Mouse (Mus musculus) small intestine, adult 2 months (tissue): ENCODE results near the gene Tas2r135. TPM values are rescaled to one million over a fixed set of nuclear protein-coding genes. Genes with fewer than 3 reads are reported as not detected.

ENCODE experiments used
- H3K27ac ChIP-seq: fragments of 200-500 bp; 2 replicates; pipeline ENCODE4 v1.5.1; 2012; ENCODE audit warnings: low read depth, low read length, control low read depth, inconsistent platforms; ENCODE audit not compliant: insufficient read depth
- H3K27me3 ChIP-seq: fragments of 200-500 bp; 2 replicates; pipeline ENCODE4 v1.6.1; 2012; ENCODE audit warnings: mild to moderate bottlenecking, moderate library complexity, low read length, inconsistent platforms; ENCODE audit not compliant: control insufficient read depth, insufficient read depth
- H3K36me3 ChIP-seq: fragments of 200-500 bp; 2 replicates; pipeline ENCODE4 v1.6.1; 2012; ENCODE audit warnings: mild to moderate bottlenecking, low read length, control low read depth, inconsistent platforms; ENCODE audit not compliant: control insufficient read depth, insufficient read depth
- H3K4me1 ChIP-seq: fragments of 200-500 bp; 2 replicates; pipeline ENCODE4 v1.6.1; 2012; ENCODE audit warnings: low read length, inconsistent platforms, mixed read lengths; ENCODE audit not compliant: control insufficient read depth, insufficient read depth, insufficient read length
- H3K4me3 ChIP-seq: fragments of 200-500 bp; 2 replicates; pipeline ENCODE4 v1.5.1; 2012; ENCODE audit warnings: low read depth, mild to moderate bottlenecking, control low read depth, inconsistent platforms, low read length, moderate library complexity
- CTCF ChIP-seq: fragments of 200-500 bp; IDR thresholded peaks from 2 replicates; pipeline ENCODE4 v1.5.1; 2012; ENCODE audit warnings: low read depth, mild to moderate bottlenecking, control low read depth, inconsistent platforms, low read length, moderate library complexity, mixed read lengths; ENCODE audit not compliant: insufficient replicate concordance, insufficient read length; ENCODE audit errors: extremely low read depth
- POLR2A ChIP-seq: fragments of 200-500 bp; IDR thresholded peaks from 2 replicates; pipeline ENCODE4 v1.6.1; 2012; ENCODE audit warnings: low read depth, mild to moderate bottlenecking, control low read depth, inconsistent platforms, low read length, moderate library complexity
- WGBS: fragments of 180-500 bp; shearing (Covaris S2); methylation state at CpG from one replicate; pipeline ENCODE4 v1.1.7; 2018; 5-methylcytosine and 5-hydroxymethylcytosine counted together
- polyA plus RNA-seq: library from polyadenylated mRNA; depleted of rRNA; stranded (reverse); fragments of >200 nt; gene quantifications from 2 replicates; pipeline ENCODE4 v1.2.3, GENCODE M21; 2012

Tas2r135 gene
- polyA plus RNA-seq, 1 experiment = not detected

DNA sequence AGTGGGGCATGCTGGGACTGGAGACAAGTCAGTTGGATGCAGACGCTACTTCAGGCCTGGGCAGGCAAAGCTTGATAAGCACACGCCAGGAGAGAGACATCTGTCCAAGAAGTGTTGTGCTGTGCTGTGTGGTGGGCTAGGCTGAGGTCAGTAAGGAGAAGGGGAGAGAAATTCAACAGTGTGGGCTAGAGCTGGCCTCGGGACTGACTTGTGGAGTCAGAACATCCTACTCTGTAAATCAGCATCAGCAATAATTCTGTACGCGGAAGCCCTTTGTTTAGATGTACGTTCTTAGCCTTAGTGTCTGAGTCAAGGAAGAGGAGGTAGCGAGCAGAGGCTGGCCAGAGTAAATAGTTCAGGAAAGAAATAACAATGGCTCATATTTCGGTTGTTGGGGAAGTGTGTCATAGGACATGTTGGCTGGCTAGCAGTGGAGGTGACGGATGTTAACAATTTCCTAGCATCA lies 23.3 kb upstream of the Tas2r135 start:
- TF ChIP-seq CTCF = no peak
- TF ChIP-seq POLR2A = no peak
- 56% methylated on average over 9 of the region's 9 CpGs for WGBS
- no peaks in the 10 kb centered on the region for H3K27me3 ChIP-seq
- no peaks in the 10 kb centered on the region for H3K4me1 ChIP-seq
- no peaks in the 10 kb centered on the region for H3K36me3 ChIP-seq
- peak overlapping the region; percentile 26; the same call in 1 of the 2 replicates for H3K27ac ChIP-seq
- H3K4me3 ChIP-seq = no peak overlapping the region

DNA sequence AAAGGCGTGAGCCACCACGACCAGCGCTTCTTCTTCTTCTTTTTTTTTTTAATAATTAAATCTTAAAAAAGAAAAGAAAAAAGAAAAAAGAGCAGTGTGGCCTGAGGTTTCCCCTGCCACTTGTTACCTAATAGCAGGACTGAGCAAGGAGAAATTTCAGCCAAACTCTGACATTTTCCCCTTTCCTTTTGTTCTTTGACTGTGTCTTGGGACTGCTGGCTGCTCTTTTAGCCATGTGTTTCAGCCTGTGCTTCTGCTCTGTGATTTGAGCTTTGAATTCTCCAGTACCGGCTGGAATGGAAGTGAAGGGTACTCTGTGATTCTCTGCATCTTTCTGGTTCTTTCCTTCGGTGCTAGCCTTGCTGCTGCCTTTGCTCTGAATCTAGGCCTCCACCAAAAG lies 21.9 kb upstream of the Tas2r135 start:
- Histone ChIP-seq H3K4me3 (no peak overlapping the region), H3K4me1 (no peaks in the 10 kb centered on the region), H3K27ac (no peak overlapping the region), H3K36me3 (no peaks in the 10 kb centered on the region), H3K27me3 (no peaks in the 10 kb centered on the region)
- WGBS = 90% methylated on average over 5 of the region's 5 CpGs
- TF ChIP-seq CTCF (no peak), POLR2A (no peak)

- no peaks in the 10 kb centered on the region for H3K4me1 ChIP-seq
- no peak for TF ChIP-seq CTCF
- no peak for TF ChIP-seq POLR2A
- no peaks in the 10 kb centered on the region for H3K36me3 ChIP-seq
- H3K4me3 ChIP-seq = no peak overlapping the region
- WGBS = 69% methylated on average over 4 of the region's 4 CpGs
- H3K27ac ChIP-seq = no peak overlapping the region
- H3K27me3 ChIP-seq = no peaks in the 10 kb centered on the region
These were observed 19.6 kb upstream of the Tas2r135 start for GRCm38 (mm10) chr6:42385635-42386034.

DNA sequence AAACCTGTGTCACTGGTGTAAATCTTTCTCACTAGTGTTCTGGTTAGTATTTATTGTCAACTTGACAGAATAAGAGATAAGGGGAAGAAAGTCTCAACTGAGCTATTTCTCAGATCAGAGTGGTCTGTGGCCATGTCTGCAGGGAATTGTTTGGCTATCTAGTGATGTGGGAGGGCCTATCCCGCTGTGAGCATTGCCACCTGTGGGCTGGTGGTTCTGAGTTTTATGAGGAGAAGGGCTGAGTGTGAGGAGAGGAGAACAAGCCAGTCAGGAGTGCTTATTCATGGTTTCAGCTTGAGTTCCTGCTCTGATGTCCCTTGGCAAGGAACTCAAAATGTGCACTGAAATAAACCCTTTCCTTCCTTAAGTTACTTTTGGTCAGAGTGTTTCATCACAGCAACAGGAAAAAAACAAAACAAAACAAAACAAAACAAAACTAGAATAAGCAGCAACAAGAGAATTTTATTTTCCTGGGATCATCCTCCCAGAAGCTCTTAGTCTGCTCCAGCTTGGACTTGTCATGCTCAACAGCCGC lies 13.4 kb upstream of the Tas2r135 start:
- 43% methylated on average over 2 of the region's 2 CpGs for WGBS
- H3K36me3 ChIP-seq = no peaks in the 10 kb centered on the region
- no peak overlapping the region for H3K4me3 ChIP-seq
- H3K27me3 ChIP-seq = no peaks in the 10 kb centered on the region
- no peak for TF ChIP-seq POLR2A
- TF ChIP-seq CTCF = no peak
- no peak overlapping the region for H3K27ac ChIP-seq
- H3K4me1 ChIP-seq = no peaks in the 10 kb centered on the region

- Histone ChIP-seq H3K36me3 (no peaks in the 10 kb centered on the region), H3K4me3 (no peak overlapping the region), H3K4me1 (no peaks in the 10 kb centered on the region), H3K27ac (peak overlapping the region; percentile 29), H3K27me3 (no peaks in the 10 kb centered on the region)
- no peak for TF ChIP-seq CTCF
- WGBS = 40% methylated on average over 9 of the region's 9 CpGs
These were observed 9.0 kb upstream of the Tas2r135 start for GRCm38 (mm10) chr6:42395960-42396809.

- H3K27me3 ChIP-seq = no peaks in the 10 kb centered on the region
- H3K4me3 ChIP-seq = no peak overlapping the region
- WGBS = 44% methylated on average over 3 of the region's 3 CpGs
- TF ChIP-seq POLR2A (no peak), CTCF (no peak)
- H3K27ac ChIP-seq = 0 out of 2 replicates have a peak overlapping the region, but pooled peaks have one; percentile 2
- no peaks in the 10 kb centered on the region for H3K4me1 ChIP-seq
- H3K36me3 ChIP-seq = no peaks in the 10 kb centered on the region
These were observed 8.1 kb upstream of the Tas2r135 start for GRCm38 (mm10) chr6:42397041-42397657.

- WGBS = 70% methylated on average over 3 of the region's 3 CpGs
- Histone ChIP-seq H3K4me1 (no peaks in the 10 kb centered on the region), H3K27me3 (no peaks in the 10 kb centered on the region), H3K27ac (no peak overlapping the region), H3K36me3 (no peaks in the 10 kb centered on the region), H3K4me3 (no peak overlapping the region)
- no peak for TF ChIP-seq CTCF
- no peak for TF ChIP-seq POLR2A
These were observed 6.9 kb upstream of the Tas2r135 start for GRCm38 (mm10) chr6:42398285-42398684.
